Mouse (Mus musculus): ENCODE results near the gene Ccdc117.
"Not testable (repeated sequence)": the region's sequence is repeated elsewhere in the genome, so short reads cannot be mapped to it uniquely, and the experiment has no call there.

The Ccdc117 gene

DNA sequence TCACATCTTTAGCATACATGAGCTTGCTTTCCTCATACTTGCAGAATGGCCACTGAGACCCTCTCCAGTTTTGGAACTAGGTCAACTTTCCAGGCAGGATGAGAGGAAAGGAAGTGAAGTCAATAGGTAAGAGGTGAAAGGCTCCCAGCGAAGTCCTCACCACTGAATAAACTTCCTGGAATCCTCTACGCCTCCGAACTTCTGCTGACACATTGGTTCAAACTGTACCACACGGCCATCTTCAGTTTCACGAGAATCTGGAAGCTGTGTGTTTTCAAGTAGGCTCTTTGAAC lies 31.9 kb downstream of the Ccdc117 start:
- no peak for DNase-seq (ENCODE audit: low read depth, low spot score)

DNA sequence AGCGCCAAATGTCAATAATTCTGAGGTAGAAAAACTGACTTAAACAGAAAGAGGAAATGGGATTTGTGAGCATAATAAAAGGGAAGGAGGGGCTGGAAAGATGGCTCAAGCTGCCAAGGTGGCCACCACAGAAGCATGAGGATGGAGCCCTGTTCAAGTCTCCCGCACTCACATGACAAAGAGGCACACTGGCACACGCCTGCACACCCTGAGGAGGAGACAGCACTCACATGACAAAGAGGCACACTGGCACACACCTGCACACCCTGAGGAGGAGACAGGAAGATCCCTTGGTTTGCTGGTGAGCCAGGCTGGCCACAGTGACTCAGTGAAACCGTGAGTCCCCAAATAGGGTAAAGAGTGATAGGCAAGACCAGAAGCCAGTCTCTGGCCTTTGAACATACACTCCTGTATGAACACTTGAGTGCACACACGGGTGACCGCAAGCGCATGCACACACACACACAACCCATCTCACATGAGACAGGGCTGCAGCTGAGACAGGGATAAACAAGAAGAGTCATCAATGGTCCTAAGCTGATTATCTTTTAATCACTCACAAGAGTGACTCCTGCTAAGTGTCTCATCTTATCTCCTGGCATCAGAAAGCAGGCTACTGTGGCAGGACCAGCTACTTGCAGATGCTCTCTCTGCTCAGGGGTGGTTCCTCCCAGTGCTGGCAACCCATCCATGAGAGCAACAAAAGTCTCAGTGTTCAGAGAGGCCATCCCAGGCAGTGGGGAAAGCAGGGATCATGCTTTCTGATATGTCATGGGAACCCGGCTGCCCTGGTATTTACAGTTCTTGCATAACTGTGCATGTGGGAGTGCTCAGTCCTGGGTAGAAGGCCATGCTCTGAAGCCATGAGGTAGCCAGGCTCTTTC lies 32.5 kb downstream of the Ccdc117 start:
- DNase-seq (ENCODE audit: low read depth, low spot score): no peak

DNA sequence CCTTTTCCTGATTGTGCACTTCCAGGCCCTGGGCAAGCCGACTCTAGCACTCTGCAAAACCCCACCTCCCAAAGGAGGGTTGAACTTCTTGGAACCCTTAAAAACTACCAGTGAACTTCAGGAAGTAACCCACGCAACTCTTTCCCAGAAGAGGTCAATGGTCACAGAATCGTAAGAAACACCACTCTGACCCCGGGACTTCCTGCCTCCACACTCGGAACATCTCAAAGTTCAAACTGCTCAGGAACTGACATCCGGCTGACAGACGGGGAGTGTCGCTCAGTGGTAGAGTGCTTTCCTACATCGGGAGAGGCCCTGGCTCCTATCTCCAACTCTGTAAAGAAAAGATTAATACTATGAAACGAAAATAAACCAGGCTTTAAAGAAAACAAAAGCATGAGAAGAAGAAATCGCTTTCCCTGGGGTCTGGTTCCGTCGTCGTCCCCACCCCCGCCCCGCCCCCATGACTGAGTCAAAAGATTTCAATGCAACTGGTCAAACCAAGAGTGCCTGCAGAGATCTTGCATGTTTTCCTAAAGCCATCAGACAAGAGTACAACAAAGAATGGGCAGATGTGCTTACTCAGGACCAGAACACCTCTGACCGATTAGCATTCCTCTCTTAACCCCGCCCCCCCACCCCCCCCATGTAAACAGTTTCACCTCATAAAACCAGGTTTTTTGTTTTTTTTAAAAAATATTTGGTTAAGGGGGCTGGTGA lies 36.0 kb downstream of the Ccdc117 start:
- no peak for DNase-seq (ENCODE audit: low read depth, low spot score)

DNA sequence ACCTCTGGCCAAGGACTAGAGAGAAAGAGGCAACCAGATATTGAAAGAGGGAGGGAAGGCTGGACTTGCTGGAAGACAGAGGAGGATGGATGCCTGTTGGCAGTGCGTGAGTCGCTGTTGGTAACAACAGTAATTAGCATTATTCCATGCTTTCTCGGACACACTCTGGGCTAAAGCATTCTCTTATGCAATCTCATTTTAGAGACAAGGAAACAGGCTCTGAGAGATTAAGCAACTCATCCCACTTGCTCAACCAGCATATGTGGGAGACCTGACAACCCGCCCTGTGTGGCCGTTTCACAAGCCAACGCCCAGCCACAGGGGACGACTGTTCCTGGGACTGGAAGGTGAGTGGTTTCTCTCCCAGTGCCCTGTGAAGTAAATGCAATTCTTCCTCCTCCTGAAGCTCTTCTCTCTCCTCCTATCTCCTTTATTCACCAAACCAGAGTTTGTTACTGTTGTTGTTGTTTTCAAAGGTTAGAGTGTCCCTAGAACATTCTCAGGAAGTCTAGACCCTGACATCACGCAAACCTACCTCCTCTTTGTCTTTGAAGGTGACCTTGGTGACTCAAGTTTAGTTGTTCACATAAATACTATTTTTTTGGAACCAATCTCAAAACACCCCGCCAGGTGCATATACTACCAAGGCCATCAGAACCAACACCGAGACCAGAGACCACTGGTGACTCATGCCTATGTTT lies 39.5 kb downstream of the Ccdc117 start:
- no peak for DNase-seq (ENCODE audit: low read depth, low spot score)

DNA sequence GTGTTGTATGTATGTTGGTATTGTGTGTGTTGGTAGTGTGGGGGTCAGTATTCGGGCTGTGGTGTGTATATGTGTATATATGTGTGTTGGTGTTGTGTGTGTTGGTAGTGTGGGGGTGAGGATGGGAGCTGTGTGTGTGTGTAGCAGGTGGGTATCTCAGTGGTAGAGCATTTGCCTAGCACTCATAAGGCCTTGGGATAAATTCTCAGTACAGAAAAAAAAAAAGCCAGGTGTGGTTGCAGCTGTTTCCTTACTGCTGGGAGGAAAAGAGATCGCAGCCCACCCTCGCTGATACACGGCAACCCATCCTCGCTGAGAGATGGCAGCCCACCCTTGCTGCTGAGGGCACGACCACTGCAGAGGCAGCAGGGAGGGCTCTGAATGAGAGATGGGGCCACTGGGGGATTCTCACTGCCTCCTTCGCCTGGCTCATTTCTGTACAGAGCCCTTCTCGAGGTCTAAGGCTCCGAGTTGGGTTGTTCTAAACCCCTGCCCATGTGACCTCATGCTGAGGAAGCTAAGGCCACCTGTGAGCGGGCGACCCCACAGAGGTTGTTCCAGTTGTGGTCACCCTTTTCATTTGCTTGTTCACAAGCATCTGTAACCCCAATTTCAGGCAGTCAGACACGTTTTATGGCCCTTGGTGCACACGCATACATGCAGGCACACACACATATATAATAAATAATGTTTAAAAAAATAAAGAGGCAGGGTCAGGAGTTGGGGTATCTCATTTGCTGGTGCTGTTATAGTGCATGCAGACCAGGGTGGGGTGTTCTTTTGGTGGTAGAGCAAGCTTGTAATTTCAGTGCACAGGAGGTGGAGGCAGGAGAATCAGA lies 40.9 kb downstream of the Ccdc117 start:
- no peak for DNase-seq (ENCODE audit: low read depth, low spot score)

DNA sequence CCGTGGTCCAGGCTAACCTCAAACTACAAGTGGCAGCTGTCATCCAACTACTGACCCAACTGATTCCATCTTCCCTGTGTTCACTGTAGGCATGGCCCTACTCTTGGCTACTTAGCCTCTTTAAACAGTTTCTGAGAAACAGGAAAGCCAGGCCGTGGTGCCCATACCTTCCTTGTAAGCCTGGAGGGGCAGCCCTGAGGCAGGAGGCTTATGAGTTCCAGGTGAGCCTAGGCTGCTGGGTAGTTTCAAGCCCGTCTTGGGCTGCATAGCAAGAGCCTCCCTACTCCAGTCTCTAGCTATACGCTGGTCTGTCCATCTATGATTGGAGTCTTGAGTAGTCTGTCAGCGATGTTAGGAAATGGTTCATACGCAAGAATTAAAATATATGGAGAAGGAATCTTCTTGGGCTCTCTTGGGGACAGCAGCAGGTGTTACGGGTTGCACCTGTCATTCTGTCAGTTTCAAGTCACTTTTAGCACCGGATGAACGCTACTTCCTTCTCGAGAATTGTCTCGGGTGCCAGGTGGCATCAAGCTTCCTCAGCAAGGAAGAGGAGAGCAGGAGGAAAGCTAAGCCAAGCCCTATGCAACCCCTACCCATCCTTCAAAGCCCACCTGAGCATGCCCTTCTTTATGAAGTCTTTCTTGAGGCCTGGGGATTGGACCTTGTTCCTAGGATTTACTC lies 41.9 kb downstream of the Ccdc117 start:
- no peak for DNase-seq (ENCODE audit: low read depth, low spot score)

DNA sequence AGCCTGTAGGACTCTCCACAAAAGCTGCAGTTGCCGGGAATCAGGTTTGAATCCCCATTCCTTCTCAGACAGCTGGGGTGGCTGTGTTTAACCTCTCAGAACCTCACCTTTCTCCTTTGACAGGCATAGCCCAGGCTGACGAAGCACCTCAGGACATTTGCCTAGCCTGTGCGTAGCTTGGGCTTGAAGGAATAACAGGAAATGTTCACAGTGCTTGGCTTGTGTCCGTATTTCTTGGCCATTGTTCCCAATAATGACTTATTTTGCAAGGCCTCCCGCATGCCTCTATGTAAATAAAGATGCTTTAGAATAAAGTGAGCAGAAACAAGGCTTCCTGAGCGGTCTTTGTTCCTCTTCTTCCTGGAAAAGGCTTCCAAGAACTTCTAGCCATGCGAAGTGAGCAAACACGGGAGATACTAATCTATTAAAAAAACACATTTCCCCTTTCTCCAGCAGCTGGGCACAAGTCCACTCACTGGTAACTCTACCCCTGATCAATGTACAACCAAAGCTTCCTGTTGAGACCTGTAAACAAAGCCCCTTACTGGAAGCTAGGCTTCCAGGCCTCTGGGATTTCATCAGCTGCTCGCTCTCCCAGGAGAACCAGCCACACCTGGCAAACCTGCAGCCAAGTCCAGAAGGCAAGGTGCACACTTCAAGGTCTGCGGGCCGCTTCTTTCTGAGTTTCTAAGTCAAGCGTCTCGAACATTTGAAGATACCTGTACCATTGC lies 42.9 kb downstream of the Ccdc117 start:
- no peak for DNase-seq (ENCODE audit: low read depth, low spot score)

DNA sequence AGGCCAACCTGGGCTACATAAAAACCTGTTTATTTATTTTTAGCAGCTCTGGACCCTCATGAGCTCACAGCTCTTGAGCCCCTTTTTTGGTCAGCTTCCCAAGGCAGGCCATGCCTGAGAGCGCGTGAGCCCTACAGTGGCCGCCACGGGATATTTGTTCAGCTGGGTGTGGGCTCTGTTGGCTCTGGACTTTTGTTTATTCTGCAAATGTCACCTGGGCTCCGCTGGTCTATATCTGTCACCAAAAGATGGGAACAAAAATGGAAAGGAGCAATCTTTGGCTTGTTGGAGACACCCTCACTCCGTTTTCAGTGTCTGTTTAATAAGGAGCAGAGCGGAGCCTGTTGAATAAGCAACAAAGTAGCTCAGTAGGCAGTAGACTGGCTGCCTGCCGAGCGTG lies 43.6 kb downstream of the Ccdc117 start:
- no peak for DNase-seq (ENCODE audit: low read depth, low spot score)

DNA sequence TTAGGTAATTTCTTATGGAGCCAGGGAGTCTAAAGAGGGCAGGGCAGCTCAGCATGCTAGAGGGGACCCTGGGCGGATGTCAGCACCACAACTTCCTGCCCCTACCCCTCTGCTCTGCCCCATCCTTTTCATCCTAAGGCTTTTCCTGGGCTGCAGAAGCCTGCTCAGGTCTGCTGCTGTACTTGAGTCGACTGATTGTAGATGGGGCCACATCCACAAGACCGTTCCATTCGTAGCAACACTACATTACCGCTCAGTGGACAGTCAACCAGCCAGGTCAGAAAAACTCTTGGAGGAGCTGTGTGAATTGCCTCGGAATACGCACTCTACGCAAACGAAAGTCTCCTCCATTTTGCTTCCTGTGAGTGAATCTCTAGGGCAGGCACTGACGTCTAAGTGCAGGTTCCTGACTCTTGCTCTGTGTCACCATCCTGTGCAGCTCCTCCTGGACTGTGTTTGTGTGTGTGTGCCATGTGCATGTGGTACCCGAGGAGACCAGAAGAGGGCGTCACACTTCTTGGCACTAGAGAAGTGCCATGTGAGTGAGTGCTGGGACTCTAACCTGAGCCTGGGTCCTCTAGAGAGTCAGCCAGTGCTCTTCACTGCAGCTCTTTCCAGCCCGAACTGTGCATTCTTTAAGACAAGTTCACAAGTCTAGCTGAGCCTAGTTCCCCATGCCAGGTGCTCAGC lies 45.3 kb downstream of the Ccdc117 start:
- DNase-seq (ENCODE audit: low read depth, low spot score): no peak

DNA sequence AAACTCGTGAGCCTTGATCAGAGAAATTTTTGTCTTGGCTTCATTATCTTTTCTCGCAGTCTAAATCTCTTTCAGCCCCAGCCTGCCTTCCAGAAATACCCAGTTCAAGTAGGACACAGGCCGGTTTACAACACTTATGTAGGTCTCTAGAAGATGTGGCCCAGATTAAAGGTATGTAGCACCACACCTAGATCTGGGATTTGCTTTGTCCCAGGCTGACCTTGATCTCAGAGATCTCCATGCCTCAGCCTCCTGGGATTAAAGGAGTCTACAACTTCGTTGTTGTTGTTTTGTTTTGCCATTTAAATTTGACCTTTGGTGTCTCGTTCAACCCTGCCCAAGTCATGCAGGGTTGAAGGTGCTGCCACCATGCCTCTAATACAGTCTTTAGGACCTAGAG lies 46.1 kb downstream of the Ccdc117 start:
- no peak for DNase-seq (ENCODE audit: low read depth, low spot score)

DNA sequence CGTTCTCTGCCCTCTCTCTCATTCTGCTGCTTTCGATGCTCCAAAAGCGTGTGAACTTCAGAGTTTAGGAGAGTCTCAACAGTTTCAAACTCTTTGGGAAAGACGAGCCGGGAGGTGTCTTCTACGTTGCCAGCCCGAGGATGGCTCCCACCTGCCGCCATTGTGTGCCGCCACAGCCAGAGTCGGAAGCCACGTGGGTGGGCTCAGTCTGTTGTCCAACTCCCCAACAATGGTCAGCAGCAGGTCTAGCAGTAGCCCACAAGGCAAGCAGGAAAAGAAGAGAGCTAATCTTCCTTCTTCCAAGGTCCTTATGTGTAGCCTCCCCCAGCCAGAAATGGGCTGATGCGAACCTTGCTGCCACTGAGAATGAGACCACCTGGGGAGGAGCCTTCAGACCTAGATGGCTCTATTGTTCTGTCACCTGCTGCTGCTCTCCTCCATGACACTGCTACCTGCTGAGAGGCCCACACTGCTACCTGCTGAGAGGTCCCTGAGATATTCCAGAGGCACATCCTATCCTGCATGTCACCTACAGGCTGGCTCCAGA lies 46.6 kb downstream of the Ccdc117 start:
- no peak for DNase-seq (ENCODE audit: low read depth, low spot score)

DNA sequence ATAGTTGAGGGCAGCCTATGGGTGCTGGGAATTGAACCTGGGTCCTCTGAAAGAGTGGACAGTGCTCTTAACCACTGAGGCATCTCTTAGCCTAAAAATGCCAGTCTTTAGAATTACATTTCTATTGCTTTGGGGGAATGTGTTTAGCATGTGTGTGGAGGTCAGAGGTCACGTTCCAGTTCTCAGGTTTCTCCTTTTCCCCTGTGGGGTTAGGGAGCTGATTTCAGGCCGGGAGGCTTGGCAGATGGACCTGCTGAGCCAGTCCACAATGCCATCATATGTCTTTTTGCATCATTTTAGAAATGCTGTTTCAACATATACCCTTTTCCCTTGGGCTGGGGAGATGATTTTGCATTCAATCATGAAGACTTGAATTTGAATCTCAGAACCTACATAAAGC lies 48.1 kb downstream of the Ccdc117 start:
- DNase-seq (ENCODE audit: low read depth, low spot score): no peak

DNA sequence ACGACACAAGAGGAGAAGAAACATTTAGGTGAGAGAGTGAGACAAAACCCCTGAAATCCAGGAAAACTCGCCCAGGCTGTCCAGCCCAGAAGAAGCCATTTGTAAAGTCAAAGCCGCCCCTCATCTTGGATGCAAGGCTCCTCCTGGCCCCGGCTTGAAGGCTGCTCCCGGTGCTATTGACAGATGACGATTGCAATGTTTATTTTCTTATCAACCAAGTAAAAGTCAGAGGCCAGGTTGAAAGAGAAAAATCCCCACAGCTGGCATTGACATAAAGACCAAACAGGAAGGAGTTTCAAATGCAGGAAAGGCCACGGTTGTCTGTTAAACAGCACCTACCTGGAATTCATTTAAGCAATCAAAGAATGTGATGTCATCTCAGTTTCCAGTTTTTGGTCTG lies 50.1 kb downstream of the Ccdc117 start:
- no peak for DNase-seq (ENCODE audit: low read depth, low spot score)

DNA sequence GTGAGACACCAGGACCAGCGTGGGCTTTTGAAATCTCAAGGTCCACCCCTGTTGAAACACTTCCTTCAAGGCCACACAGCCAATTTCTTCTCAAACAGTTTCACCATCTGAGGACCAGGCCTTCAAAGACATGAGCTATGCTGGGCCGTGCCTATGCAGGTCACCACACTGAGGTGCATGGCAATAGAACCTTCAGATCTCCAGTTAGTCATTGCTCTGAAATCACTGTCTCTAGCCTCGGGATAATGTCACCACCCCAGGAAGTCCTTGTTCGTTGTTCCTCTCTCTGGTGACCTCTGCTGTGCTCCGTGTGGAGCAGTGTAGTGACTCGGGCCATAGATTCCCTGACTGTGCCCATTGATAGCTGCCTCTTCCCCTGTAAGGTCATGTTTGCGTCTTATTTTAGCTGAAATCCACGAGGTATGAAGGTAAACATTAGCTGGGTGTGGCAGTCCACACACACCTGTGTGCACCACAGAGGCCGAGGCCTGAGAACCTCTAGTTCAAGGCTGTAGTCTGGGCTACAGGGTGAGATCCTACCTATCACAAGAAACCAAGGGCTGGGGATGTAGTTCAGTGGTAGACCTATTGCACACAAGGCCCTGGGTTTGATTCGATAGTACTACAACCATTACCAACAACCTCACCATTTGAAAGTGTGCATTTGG lies 50.9 kb downstream of the Ccdc117 start:
- no peak for DNase-seq (ENCODE audit: low read depth, low spot score)

DNA sequence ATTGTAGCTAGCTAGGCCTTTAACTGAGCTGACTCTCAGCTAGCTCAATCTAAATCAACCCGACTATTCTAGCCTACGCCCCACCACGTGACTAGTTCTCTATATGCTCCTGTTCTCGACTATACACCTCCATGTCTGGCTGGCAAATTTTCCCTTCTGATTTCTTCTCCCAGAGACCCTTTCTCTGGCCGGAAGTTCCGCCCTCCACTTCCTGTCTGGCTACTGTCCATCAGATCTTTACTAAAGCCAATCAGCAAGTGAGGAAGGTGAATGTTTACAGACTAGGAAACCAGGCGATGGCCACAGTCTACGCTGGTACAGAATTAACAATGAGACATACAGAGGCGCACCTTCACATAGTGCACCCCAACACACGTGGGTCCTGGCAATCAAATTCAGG lies 52.6 kb downstream of the Ccdc117 start:
- DNase-seq (ENCODE audit: low read depth, low spot score): not testable (repeated sequence)

DNA sequence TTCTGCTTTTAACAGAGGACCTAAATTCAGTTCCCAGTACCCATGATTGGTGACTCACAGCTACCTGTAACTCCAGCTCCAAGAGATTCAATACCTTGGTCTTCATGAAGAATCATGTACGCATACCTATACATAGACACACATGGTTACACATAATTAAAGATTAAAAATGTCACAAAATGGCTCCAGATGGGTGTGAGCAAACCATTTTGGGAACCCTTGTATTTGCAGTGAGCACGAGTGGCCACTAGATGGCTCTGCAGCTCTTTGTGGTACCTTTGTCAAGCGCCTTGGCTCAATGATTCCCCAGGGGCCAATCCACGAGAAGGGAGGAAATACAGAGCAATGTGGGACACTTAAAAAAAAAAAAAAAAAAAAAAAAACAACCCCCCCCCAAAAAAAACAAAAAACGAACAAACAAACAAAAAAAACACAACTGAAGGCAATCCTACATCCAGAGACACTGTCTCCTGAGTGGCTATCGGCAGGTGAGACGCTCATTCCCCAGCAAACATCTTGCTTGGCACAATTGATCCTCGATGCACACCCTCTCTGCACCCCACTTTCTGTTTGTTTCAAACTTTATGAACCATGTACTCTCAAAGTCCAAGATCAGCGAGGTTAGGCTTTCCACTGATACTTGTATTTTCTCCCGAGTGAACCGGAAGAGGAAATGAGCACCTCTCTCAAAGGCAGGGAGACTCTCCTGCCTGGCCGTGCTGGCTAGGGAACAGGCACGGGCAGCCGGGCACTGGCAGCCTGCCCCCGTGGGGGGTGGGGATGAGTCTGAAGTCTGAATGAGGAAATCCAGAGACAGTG lies 56.6 kb downstream of the Ccdc117 start:
- DNase-seq (ENCODE audit: low read depth, low spot score): peak; percentile 77

DNA sequence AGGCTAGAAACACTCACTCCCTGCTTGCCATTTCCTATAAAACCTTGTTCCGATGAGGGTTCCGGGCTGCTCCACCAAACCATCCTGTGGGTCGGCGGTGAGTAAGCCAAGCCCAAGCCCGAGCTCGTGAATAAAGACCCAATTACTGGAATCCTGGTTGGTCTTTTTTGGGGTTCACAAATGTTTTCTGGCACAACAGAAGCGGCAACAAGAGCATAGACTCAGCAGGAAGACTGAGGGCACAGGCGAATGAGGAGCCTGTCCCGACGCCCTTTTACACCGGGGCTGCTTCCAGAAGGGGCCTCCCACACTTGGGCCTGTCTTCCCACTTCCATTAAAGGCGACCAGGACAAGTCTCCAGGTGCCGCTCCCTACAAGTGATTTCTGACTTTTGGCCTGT lies 59.4 kb downstream of the Ccdc117 start:
- DNase-seq (ENCODE audit: low read depth, low spot score): no peak
